Mouse (Mus musculus) left cerebral cortex, adult 18-20 months (tissue): Measurements from ENCODE around the gene Lbx1. TPM values are rescaled to one million over a fixed set of nuclear protein-coding genes. Genes with fewer than 3 reads are reported as not detected.

Experiments used
- DNase-seq, 2 experiments: peaks; one replicate each; pipeline ENCODE4 v3.0.0; 2021 to 2022; ENCODE audit warnings: low spot score in 2 of 2, mixed read lengths in 1 of 2
- long read RNA-seq, 2 experiments: library from polyadenylated mRNA; stranded (forward); transcript quantifications; one replicate each; pipeline ENCODE4 v2.0.0; 2021
- total RNA-seq, 2 experiments: library from RNA; stranded (reverse); gene quantifications; 2 replicates each; pipeline ENCODE4 v1.2.3; 2021

Lbx1 gene
- total RNA-seq: not detected
- long read RNA-seq, experiment 1: 0 reads
- long read RNA-seq, experiment 2: 0 reads

GRCm38 (mm10) chr19:45235766-45236362 lies at the start of gene Lbx1:
Gene Lbx1, minus strand, starts transcription at chr19:45235812.
- no peak for DNase-seq

GRCm38 (mm10) chr19:45283302-45283701 lies 47.7 kb upstream of the Lbx1 start:
- DNase-seq: peak; percentile 73 to 79

GRCm38 (mm10) chr19:45276196-45276595 lies 40.6 kb upstream of the Lbx1 start:
- no peak for DNase-seq

- DNase-seq: no peak
Observed at GRCm38 (mm10) chr19:45271986-45272385, 36.4 kb upstream of the Lbx1 start.

GRCm38 (mm10) chr19:45262995-45263394 lies 27.4 kb upstream of the Lbx1 start:
- DNase-seq: no peak

GRCm38 (mm10) chr19:45257414-45258326 lies 22.1 kb upstream of the Lbx1 start:
- no peak for DNase-seq

- DNase-seq: no peak
Observed at GRCm38 (mm10) chr19:45254806-45255205, 19.2 kb upstream of the Lbx1 start.

GRCm38 (mm10) chr19:45252436-45252835 lies 16.8 kb upstream of the Lbx1 start:
- DNase-seq: no peak

GRCm38 (mm10) chr19:45248691-45249090 lies 13.1 kb upstream of the Lbx1 start:
- no peak for DNase-seq

- no peak for DNase-seq
Observed at GRCm38 (mm10) chr19:45243918-45244700, 8.5 kb upstream of the Lbx1 start.

GRCm38 (mm10) chr19:45243264-45243602 lies 7.6 kb upstream of the Lbx1 start:
- no peak for DNase-seq

GRCm38 (mm10) chr19:45242348-45243263 lies 7.0 kb upstream of the Lbx1 start:
- DNase-seq: no peak

GRCm38 (mm10) chr19:45242017-45242347 lies 6.4 kb upstream of the Lbx1 start:
- no peak for DNase-seq

GRCm38 (mm10) chr19:45240026-45240425 lies 4.4 kb upstream of the Lbx1 start:
- DNase-seq: no peak

GRCm38 (mm10) chr19:45239191-45239590 lies 3.6 kb upstream of the Lbx1 start:
- DNase-seq: no peak

GRCm38 (mm10) chr19:45237665-45238209 lies 2.1 kb upstream of the Lbx1 start:
- no peak for DNase-seq

GRCm38 (mm10) chr19:45237099-45237498 lies 1.5 kb upstream of the Lbx1 start:
- no peak for DNase-seq

- no peak for DNase-seq
Observed at GRCm38 (mm10) chr19:45236363-45236942, 841 bp upstream of the Lbx1 start.

- DNase-seq: no peak
Observed at GRCm38 (mm10) chr19:45235331-45235741, 276 bp downstream of the Lbx1 start.

GRCm38 (mm10) chr19:45234771-45235231 lies 811 bp downstream of the Lbx1 start:
- no peak for DNase-seq
